Mouse (Mus musculus) layer of hippocampus, postnatal 36 days (tissue): ENCODE measurements around the gene Colq. TPM values are rescaled to one million over a fixed set of nuclear protein-coding genes. Genes with fewer than 3 reads are reported as not detected.
"Not testable (repeated sequence)": the region's sequence is repeated elsewhere in the genome, so short reads cannot be mapped to it uniquely, and the experiment has no call there.

ENCODE experiments used
- DNase-seq, 2 experiments: peaks; one replicate each; pipeline ENCODE4 v3.0.0; 2022
- total RNA-seq, 2 experiments: library from RNA; stranded (reverse); gene quantifications; 2 replicates each; pipeline ENCODE4 v1.2.3; 2021

The Colq gene
- under 1 TPM; 0.15 to 0.35 TPM for total RNA-seq

GRCm38 (mm10) chr14:31591243-31591642 lies at the start of gene Colq:
Gene Colq, minus strand, starts transcription at chr14:31591343.
- no peak for DNase-seq

GRCm38 (mm10) chr14:31640346-31640889 lies 49.3 kb upstream of the Colq start, which contains the start of gene Gm49387:
Gene Gm49387, minus strand, starts transcription at chr14:31640878.
- DNase-seq, result no peak

- DNase-seq, result no peak
These were observed 39.5 kb upstream of the Colq start for GRCm38 (mm10) chr14:31630677-31631076.

- DNase-seq, result no peak
These were observed 31.6 kb upstream of the Colq start for GRCm38 (mm10) chr14:31622748-31623147.

GRCm38 (mm10) chr14:31620591-31621223 lies 29.6 kb upstream of the Colq start:
- no peak for DNase-seq

GRCm38 (mm10) chr14:31617997-31618396 lies 26.9 kb upstream of the Colq start:
- no peak for DNase-seq

GRCm38 (mm10) chr14:31617204-31617603 lies 26.1 kb upstream of the Colq start:
- DNase-seq, result peak in 1 of 2 experiments; percentile 3

- no peak for DNase-seq
These were observed 22.5 kb upstream of the Colq start for GRCm38 (mm10) chr14:31613671-31614070.

- DNase-seq, result no peak
These were observed 20.8 kb upstream of the Colq start for GRCm38 (mm10) chr14:31611986-31612385.

- no peak for DNase-seq
These were observed 14.4 kb upstream of the Colq start for GRCm38 (mm10) chr14:31605514-31605913.

- DNase-seq, result no peak
These were observed 13.8 kb upstream of the Colq start for GRCm38 (mm10) chr14:31604916-31605315.

GRCm38 (mm10) chr14:31602616-31602979 lies 11.5 kb upstream of the Colq start:
- not testable (repeated sequence) for DNase-seq

- no peak for DNase-seq
These were observed 10.9 kb upstream of the Colq start for GRCm38 (mm10) chr14:31601908-31602615.

- DNase-seq, result no peak
These were observed 6.3 kb upstream of the Colq start for GRCm38 (mm10) chr14:31597446-31597845.

- DNase-seq, result no peak
These were observed 5.3 kb upstream of the Colq start for GRCm38 (mm10) chr14:31596408-31596807.

GRCm38 (mm10) chr14:31594693-31595092 lies 3.5 kb upstream of the Colq start:
- no peak for DNase-seq

- DNase-seq, result no peak
These were observed 1.9 kb upstream of the Colq start for GRCm38 (mm10) chr14:31593036-31593435.

- no peak for DNase-seq
These were observed 4.7 kb downstream of the Colq start for GRCm38 (mm10) chr14:31586451-31586850.

- DNase-seq, result no peak
These were observed 8.1 kb downstream of the Colq start for GRCm38 (mm10) chr14:31583082-31583481.

GRCm38 (mm10) chr14:31577966-31578735 lies 13.0 kb downstream of the Colq start:
- DNase-seq, result no peak

- DNase-seq, result no peak
These were observed 14.1 kb downstream of the Colq start for GRCm38 (mm10) chr14:31576846-31577697.

GRCm38 (mm10) chr14:31575866-31576265 lies 15.3 kb downstream of the Colq start:
- no peak for DNase-seq
